Mouse (Mus musculus) mesoderm, embryonic 11.5 days (tissue): ENCODE data around the gene Hsph1.

Experiments used
- DNase-seq: peaks from one replicate; pipeline ENCODE4 v3.0.0-alpha.2; 2012; ENCODE audit warnings: low read depth, low spot score

Hsph1 gene

GRCm38 (mm10) chr5:149642366-149642765, 6.2 kb upstream of the Hsph1 start:
- peak; percentile 22 for DNase-seq

- DNase-seq: no peak
Observed at GRCm38 (mm10) chr5:149641277-149641892, 5.2 kb upstream of the Hsph1 start.

GRCm38 (mm10) chr5:149637306-149637705, 1.1 kb upstream of the Hsph1 start:
- no peak for DNase-seq

- no peak for DNase-seq
Observed at GRCm38 (mm10) chr5:149635556-149635955, 620 bp downstream of the Hsph1 start.

GRCm38 (mm10) chr5:149634409-149635035, 1.7 kb downstream of the Hsph1 start:
- no peak for DNase-seq

- DNase-seq: no peak
Observed at GRCm38 (mm10) chr5:149625547-149625946, 10.6 kb downstream of the Hsph1 start.

- no peak for DNase-seq
Observed at GRCm38 (mm10) chr5:149623815-149624675, 12.1 kb downstream of the Hsph1 start.

GRCm38 (mm10) chr5:149622644-149623043, 13.5 kb downstream of the Hsph1 start:
- DNase-seq: no peak

GRCm38 (mm10) chr5:149622152-149622551, 14.0 kb downstream of the Hsph1 start:
- no peak for DNase-seq

- DNase-seq: no peak
Observed at GRCm38 (mm10) chr5:149617776-149618425, 18.3 kb downstream of the Hsph1 start.

GRCm38 (mm10) chr5:149616817-149617216, 19.4 kb downstream of the Hsph1 start:
- no peak for DNase-seq

- DNase-seq: no peak
Observed at GRCm38 (mm10) chr5:149616138-149616537, 20.0 kb downstream of the Hsph1 start.

- DNase-seq: peak; percentile 46
Observed at GRCm38 (mm10) chr5:149612740-149613139, 23.4 kb downstream of the Hsph1 start.

GRCm38 (mm10) chr5:149612165-149612518, 24.0 kb downstream of the Hsph1 start:
- DNase-seq: no peak

- peak; percentile 30 for DNase-seq
Observed at GRCm38 (mm10) chr5:149611476-149612164, 24.6 kb downstream of the Hsph1 start.

- no peak for DNase-seq
Observed at GRCm38 (mm10) chr5:149607083-149607720, 29.0 kb downstream of the Hsph1 start.

- DNase-seq: no peak
Observed at GRCm38 (mm10) chr5:149603241-149603640, 32.9 kb downstream of the Hsph1 start.

GRCm38 (mm10) chr5:149601996-149602395, 34.2 kb downstream of the Hsph1 start:
- DNase-seq: no peak

GRCm38 (mm10) chr5:149597351-149597750, 38.8 kb downstream of the Hsph1 start:
- no peak for DNase-seq

GRCm38 (mm10) chr5:149594215-149594614, 42.0 kb downstream of the Hsph1 start:
- no peak for DNase-seq

GRCm38 (mm10) chr5:149589932-149590331, 46.2 kb downstream of the Hsph1 start:
- no peak for DNase-seq
